In genomic region chr13:83344611-83345319, GRCm38 (mm10) we compare ENCODE assay signal across 12 mouse cellular contexts.
DNase-seq lines count a peak whose midpoint lies in the region; ATAC-seq lines count a peak whose summit lies in the region.
"Had no signal": no experiment of that assay in that cellular context is flagged by ENCODE, and none has a peak within 500 bp of the region (broad histone marks: within the 10 kb centered on the region; RNA-seq: fewer than 3 reads in every experiment).

No protein-coding gene starts in this region.

- no peak overlapping the region for H3K27ac ChIP-seq in kidney, embryonic 15.5 days

- 0 out of 2 replicates have a peak overlapping the region, but pooled peaks have one; percentile 19 for H3K4me2 ChIP-seq in kidney, embryonic 15.5 days

- H3K4me3 ChIP-seq in kidney, embryonic 15.5 days (replicated peaks): no peak overlapping the region

- peak; percentile 93 for ATAC-seq in kidney, embryonic 15.5 days (replicated peaks; ENCODE audit: low FRiP score)

- 38% methylated on average over 14 of the region's 14 CpGs for WGBS in kidney, embryonic 15.5 days

- DNase-seq in kidney, adult 18-20 months: no peak
- peak; percentile 43 for DNase-seq in c-Kit-positive CD71-positive TER-119-negative erythroid progenitor cells, embryonic 14.5 days (ENCODE audit: low read depth)
- DNase-seq in liver: peak; percentile 86
- peak; percentile 61 to 64 for DNase-seq in spleen, postnatal 10 days (ENCODE audit: low spot score in 2 of 2)
- DNase-seq in right cerebral cortex, adult 18-20 months: no peak
- DNase-seq in layer of hippocampus, adult 9-10 months (ENCODE audit: low spot score): no peak
- DNase-seq: cerebellum, adult 8-10 months; gastrocnemius, postnatal 10 days; kidney, adult 8-10 months; lung, postnatal 14 days; thymus, adult 2 months had no signal

- 0 out of 2 replicates have a peak, but pooled peaks cover 5% of the 10 kb centered on the region for H3K4me1 ChIP-seq in kidney, embryonic 15.5 days

- H3K36me3 ChIP-seq in kidney, embryonic 15.5 days: no peaks in the 10 kb centered on the region

- H3K9ac ChIP-seq in kidney, embryonic 15.5 days: no peak overlapping the region

- no peaks in the 10 kb centered on the region for H3K27me3 ChIP-seq in kidney, embryonic 15.5 days

- no peaks in the 10 kb centered on the region for H3K9me3 ChIP-seq in kidney, embryonic 15.5 days (replicated peaks)

Comparison
In these comparisons a context has a peak if more than half of its experiments do, and no peak if none do; other contexts are left out.
1. DNase-seq: peak in c-Kit-positive CD71-positive TER-119-negative erythroid progenitor cells, embryonic 14.5 days (single experiment), liver (single experiment) and spleen, postnatal 10 days (2 of 2); none in kidney, adult 18-20 months (single experiment), right cerebral cortex, adult 18-20 months (single experiment) and layer of hippocampus, adult 9-10 months (single experiment).